Mouse (Mus musculus) myocyte (in vitro differentiated cells): ENCODE results near the gene Ap5m1. TPM values are rescaled to one million over a fixed set of nuclear protein-coding genes. Genes with fewer than 3 reads are reported as not detected.
"Not testable (repeated sequence)": the region's sequence is repeated elsewhere in the genome, so short reads cannot be mapped to it uniquely, and the experiment has no call there.

Experiments
- H3K27me3 ChIP-seq: one replicate; pipeline ENCODE4 v1.6.1; 2011; ENCODE audit not compliant: control insufficient read depth, insufficient read depth, insufficient read length
- H3K36me3 ChIP-seq: one replicate; pipeline ENCODE4 v1.6.1; 2011; ENCODE audit not compliant: control insufficient read depth, insufficient read depth
- H3K4me2 ChIP-seq: one replicate; pipeline ENCODE4 v1.6.1; 2011; ENCODE audit warnings: low read depth, control low read depth
- H3K4me3 ChIP-seq: one replicate; pipeline ENCODE4 v1.5.1; 2011; ENCODE audit warnings: mild to moderate bottlenecking, control low read depth, moderate library complexity
- H3K79me2 ChIP-seq: one replicate; pipeline ENCODE4 v1.6.1; 2011; ENCODE audit not compliant: control insufficient read depth, insufficient read depth
- H3ac ChIP-seq: one replicate; pipeline ENCODE4 v1.6.1; 2011; ENCODE audit not compliant: control insufficient read depth, insufficient read length
- CEBPB ChIP-seq: IDR thresholded peaks from 2 replicates; pipeline ENCODE4 v1.6.1; 2011; ENCODE audit warnings: mild to moderate bottlenecking, moderate library complexity; ENCODE audit not compliant: poor library complexity, insufficient read depth, severe bottlenecking
- E2F4 ChIP-seq: IDR thresholded peaks from one replicate; pipeline ENCODE4 v1.6.1; 2011; ENCODE audit warnings: mild to moderate bottlenecking, control low read depth, moderate library complexity; ENCODE audit not compliant: insufficient read depth
- MAX ChIP-seq: IDR thresholded peaks from one replicate; pipeline ENCODE4 v1.6.1; 2011; ENCODE audit warnings: low read depth, mild to moderate bottlenecking, control low read depth
- MYOD1 ChIP-seq, 3 experiments: IDR thresholded peaks; one replicate each; pipeline ENCODE4 v1.6.1; 2011; ENCODE audit warnings: control low read depth in 2 of 3, low read depth in 2 of 3, mild to moderate bottlenecking in 2 of 3, moderate library complexity in 1 of 3; ENCODE audit not compliant: insufficient read length in 2 of 3, control insufficient read depth in 1 of 3
- MYOG ChIP-seq, 3 experiments: IDR thresholded peaks; one replicate each; pipeline ENCODE4 v1.6.1; 2011; ENCODE audit warnings: control low read depth in 2 of 3, low read depth in 2 of 3, mild to moderate bottlenecking in 2 of 3; ENCODE audit not compliant: insufficient read length in 2 of 3, control insufficient read depth in 1 of 3, insufficient read depth in 1 of 3
- POLR2A ChIP-seq: IDR thresholded peaks from one replicate; pipeline ENCODE4 v1.6.1; 2011; ENCODE audit warnings: low read depth, mild to moderate bottlenecking, control low read depth, moderate library complexity; ENCODE audit not compliant: insufficient read length
- POLR2AphosphoS2 ChIP-seq: IDR thresholded peaks from one replicate; pipeline ENCODE4 v1.6.1; 2011; ENCODE audit warnings: low read depth, control low read depth; ENCODE audit not compliant: insufficient read length
- REST ChIP-seq: IDR thresholded peaks from one replicate; pipeline ENCODE4 v1.6.1; 2011; ENCODE audit warnings: mild to moderate bottlenecking, control low read depth, moderate library complexity; ENCODE audit not compliant: insufficient read depth, insufficient read length
- SRF ChIP-seq: IDR thresholded peaks from one replicate; pipeline ENCODE4 v1.6.1; 2011; ENCODE audit warnings: low read depth; ENCODE audit not compliant: control insufficient read depth, insufficient read length
- TCF12 ChIP-seq: IDR thresholded peaks from one replicate; pipeline ENCODE4 v1.6.1; 2011; ENCODE audit warnings: mild to moderate bottlenecking, control low read depth; ENCODE audit not compliant: poor library complexity, insufficient read depth, severe bottlenecking
- TCF3 ChIP-seq: IDR thresholded peaks from one replicate; pipeline ENCODE4 v1.6.1; 2011; ENCODE audit warnings: low read depth, control low read depth; ENCODE audit not compliant: insufficient read length
- USF1 ChIP-seq: IDR thresholded peaks from one replicate; pipeline ENCODE4 v1.6.1; 2011; ENCODE audit warnings: low read depth, mild to moderate bottlenecking, control low read depth, moderate library complexity
- polyA plus RNA-seq: library from polyadenylated mRNA; unstranded; fragments of >200 nt; fragmentation: generic; extraction: Trizol; gene quantifications from one replicate; pipeline ENCODE4 v1.2.1, GENCODE M21; 2012; ENCODE audit warnings: missing spikeins

Gene Ap5m1
- polyA plus RNA-seq, 1 experiment, result 4.0 TPM

GRCm38 (mm10) chr14:49088155-49089048, 22.5 kb downstream of the Ap5m1 start:
- TF ChIP-seq POLR2A (no peak), TCF3 (no peak), TCF12 (no peak), MYOD1 (IDR thresholded peaks at IDR 0.05; ENCODE audit: control insufficient read depth in 1 of 3, insufficient read length in 2 of 3, low read depth in 2 of 3) (no peak), REST (no peak), E2F4 (no peak), POLR2AphosphoS2 (no peak), SRF (no peak), CEBPB (no peak), MYOG (IDR thresholded peaks at IDR 0.05; ENCODE audit: control insufficient read depth in 1 of 3, insufficient read depth in 1 of 3, insufficient read length in 2 of 3, low read depth in 2 of 3) (no peak), MAX (no peak), USF1 (no peak)
- Histone ChIP-seq H3ac (no peak overlapping the region), H3K79me2 (no peaks in the 10 kb centered on the region), H3K27me3 (no peaks in the 10 kb centered on the region), H3K4me3 (no peak overlapping the region), H3K4me2 (no peak overlapping the region), H3K36me3 (peaks cover 7% of the 10 kb centered on the region)

- Histone ChIP-seq H3K27me3 (no peaks in the 10 kb centered on the region), H3K4me2 (no peak overlapping the region), H3K4me3 (no peak overlapping the region), H3K36me3 (peaks cover 7% of the 10 kb centered on the region), H3ac (no peak overlapping the region), H3K79me2 (no peaks in the 10 kb centered on the region)
- TF ChIP-seq MYOD1 (IDR thresholded peaks at IDR 0.05; ENCODE audit: control insufficient read depth in 1 of 3, insufficient read length in 2 of 3, low read depth in 2 of 3) (no peak), USF1 (no peak), TCF12 (no peak), SRF (no peak), E2F4 (no peak), CEBPB (no peak), POLR2A (no peak), MYOG (IDR thresholded peaks at IDR 0.05; ENCODE audit: control insufficient read depth in 1 of 3, insufficient read depth in 1 of 3, insufficient read length in 2 of 3, low read depth in 2 of 3) (no peak), REST (no peak), POLR2AphosphoS2 (no peak), TCF3 (no peak), MAX (no peak)
These were observed 23.7 kb downstream of the Ap5m1 start for GRCm38 (mm10) chr14:49089461-49090058.

GRCm38 (mm10) chr14:49090102-49090501, 24.2 kb downstream of the Ap5m1 start:
- Histone ChIP-seq H3K79me2 (no peaks in the 10 kb centered on the region), H3K27me3 (no peaks in the 10 kb centered on the region), H3K4me2 (no peak overlapping the region), H3K4me3 (no peak overlapping the region), H3K36me3 (peaks cover 7% of the 10 kb centered on the region), H3ac (no peak overlapping the region)
- TF ChIP-seq TCF12 (no peak), SRF (no peak), POLR2AphosphoS2 (no peak), MAX (no peak), MYOG (IDR thresholded peaks at IDR 0.05; ENCODE audit: control insufficient read depth in 1 of 3, insufficient read depth in 1 of 3, insufficient read length in 2 of 3, low read depth in 2 of 3) (no peak)

GRCm38 (mm10) chr14:49091277-49091676, 25.4 kb downstream of the Ap5m1 start:
- Histone ChIP-seq H3K4me2 (no peak overlapping the region), H3K79me2 (no peaks in the 10 kb centered on the region), H3K36me3 (peaks cover 3% of the 10 kb centered on the region), H3K4me3 (no peak overlapping the region), H3ac (no peak overlapping the region), H3K27me3 (no peaks in the 10 kb centered on the region)
- TF ChIP-seq MYOG (IDR thresholded peaks at IDR 0.05; ENCODE audit: control insufficient read depth in 1 of 3, insufficient read depth in 1 of 3, insufficient read length in 2 of 3, low read depth in 2 of 3), result no peak
- TF ChIP-seq TCF3, result no peak
- TF ChIP-seq TCF12, result no peak
- TF ChIP-seq E2F4, result no peak
- TF ChIP-seq POLR2AphosphoS2, result no peak
- TF ChIP-seq POLR2A, result no peak
- no peak for TF ChIP-seq CEBPB
- TF ChIP-seq REST, result no peak
- no peak for TF ChIP-seq MYOD1 (IDR thresholded peaks at IDR 0.05; ENCODE audit: control insufficient read depth in 1 of 3, insufficient read length in 2 of 3, low read depth in 2 of 3)
- no peak for TF ChIP-seq MAX
- no peak for TF ChIP-seq SRF
- no peak for TF ChIP-seq USF1

- not testable (repeated sequence) for H3K27me3 ChIP-seq, H3K4me2 ChIP-seq, H3K4me3 ChIP-seq, H3K36me3 ChIP-seq, H3ac ChIP-seq, H3K79me2 ChIP-seq
These were observed 25.9 kb downstream of the Ap5m1 start for GRCm38 (mm10) chr14:49091755-49092154.
